Mouse (Mus musculus) gastrocnemius, postnatal 4 days (tissue): ENCODE data around the gene Zfp423. TPM values are rescaled to one million over a fixed set of nuclear protein-coding genes. Genes with fewer than 3 reads are reported as not detected.

Source experiments
- DNase-seq, 2 experiments: peaks; one replicate each; pipeline ENCODE4 v3.0.0; 2021 to 2022; ENCODE audit warnings: low spot score in 2 of 2, mixed read lengths in 2 of 2
- total RNA-seq, 2 experiments: library from RNA; stranded (reverse); gene quantifications; 2 replicates each; pipeline ENCODE4 v1.2.3; 2021

The Zfp423 gene
- total RNA-seq, 2 experiments from 2014 or later = 31.4 to 36.4 TPM

DNA sequence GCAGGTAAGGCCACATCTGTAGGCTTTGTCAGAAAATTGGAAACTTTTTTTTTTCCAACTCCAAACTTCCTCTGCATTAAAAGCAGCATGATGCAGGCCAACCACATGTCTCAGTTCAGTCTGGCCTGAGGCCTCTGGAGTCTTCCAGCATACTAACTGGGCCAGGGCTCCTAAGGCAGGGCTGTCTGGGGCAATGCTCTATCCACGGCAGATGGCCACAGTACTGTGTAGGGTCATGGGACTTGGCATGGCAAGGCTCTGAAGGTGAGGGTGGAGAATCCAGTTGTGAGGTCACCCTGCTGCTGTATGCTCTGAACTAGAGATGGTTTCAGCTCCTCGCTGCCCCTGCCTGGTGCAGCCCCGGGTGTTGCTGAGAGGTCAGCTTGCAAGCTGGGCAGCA is 289.2 kb downstream of the Zfp423 start:
- DNase-seq = no peak

DNA sequence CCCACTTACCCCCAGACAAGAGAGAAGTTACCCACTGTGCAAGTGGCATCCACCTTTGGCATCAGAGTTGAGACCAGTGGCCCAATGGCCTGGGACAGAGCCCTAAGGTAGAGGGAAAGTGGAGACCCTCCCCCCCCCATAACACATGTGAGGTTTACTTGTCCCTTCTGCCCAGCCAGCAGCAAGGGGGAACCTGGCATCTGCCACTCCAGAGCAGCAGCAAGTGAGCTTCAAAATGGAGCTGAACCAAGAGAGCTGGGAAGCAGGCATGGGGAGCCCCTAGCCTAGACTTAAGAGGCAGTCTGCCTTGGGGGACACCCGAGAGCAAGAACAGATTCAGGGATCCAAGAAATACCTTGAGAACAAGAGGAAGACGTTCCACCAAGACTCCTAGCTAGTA is 290.7 kb downstream of the Zfp423 start:
- DNase-seq = no peak

DNA sequence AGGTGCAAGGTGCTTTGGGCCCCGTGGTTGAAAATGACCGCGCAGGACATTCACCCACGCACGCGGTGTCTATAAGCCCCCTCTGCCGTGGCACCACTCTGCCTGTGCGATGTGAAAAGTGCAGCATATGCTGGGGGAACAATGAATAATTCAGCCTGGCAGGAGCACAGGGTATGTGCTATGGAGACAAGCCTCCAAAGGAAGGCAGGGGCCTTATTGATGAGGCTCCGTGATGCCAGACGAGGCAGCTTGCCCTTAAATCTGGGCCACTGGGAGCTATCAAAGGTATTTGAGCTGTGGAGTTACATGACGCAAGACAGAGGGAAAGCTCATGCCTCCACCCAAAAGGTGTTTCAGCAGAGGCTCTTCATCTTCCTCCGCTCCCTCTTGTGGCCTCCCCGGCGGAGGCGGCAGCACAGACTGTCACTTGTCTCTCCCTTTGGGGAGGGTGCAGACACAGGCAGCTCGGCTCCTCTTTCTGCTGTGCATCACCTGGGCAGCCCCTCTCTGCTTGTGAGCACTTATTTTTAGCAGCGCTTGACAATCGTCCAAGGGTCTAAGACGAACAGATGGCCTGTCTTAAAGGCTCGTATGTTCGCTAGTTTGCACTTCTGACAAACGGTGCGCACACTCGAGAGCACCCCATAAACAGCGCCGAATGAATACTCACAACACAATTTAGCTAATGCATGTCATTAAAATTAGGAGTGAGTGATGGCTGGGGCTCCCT is 291.3 kb downstream of the Zfp423 start:
- no peak for DNase-seq

DNA sequence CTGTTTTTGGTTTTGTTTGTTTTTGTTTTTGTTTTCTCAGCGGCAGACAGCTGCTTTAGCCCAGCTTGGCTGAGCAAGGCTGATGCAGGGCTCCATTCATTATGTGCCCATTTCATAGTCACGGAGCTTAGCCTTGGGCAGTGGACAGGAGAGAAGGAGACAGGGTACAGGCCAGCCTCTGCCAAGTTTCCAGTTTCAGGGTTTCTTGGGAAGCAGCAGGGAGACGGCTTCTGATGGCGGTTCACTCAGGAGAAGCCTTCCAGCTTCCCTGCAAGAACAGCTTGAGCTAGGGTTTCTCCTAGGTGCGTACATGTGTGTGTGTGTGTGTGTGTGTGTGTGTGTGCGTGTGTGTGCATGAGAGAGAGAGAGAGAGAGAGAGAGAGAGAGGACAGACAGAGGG is 292.1 kb downstream of the Zfp423 start:
- DNase-seq = no peak

DNA sequence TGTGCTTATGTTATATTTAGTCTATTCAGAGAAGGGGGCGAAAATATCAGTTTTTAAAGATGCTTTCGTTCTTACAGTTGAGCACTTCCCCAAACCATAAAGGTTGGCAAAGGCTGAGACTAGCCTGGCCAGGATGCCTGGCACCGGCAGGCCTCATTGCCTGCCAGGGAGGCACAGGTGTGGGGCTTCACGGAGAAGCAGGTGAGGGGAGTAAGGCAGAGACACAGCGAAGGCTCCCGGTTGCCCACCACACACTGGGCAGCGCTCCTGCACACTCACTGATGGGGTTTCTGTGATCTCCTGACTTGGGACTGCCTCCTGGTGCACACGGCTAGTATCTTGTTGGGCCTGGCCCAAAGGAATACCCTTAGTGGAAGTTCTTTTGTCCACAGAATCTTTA is 294.1 kb downstream of the Zfp423 start:
- DNase-seq = no peak

DNA sequence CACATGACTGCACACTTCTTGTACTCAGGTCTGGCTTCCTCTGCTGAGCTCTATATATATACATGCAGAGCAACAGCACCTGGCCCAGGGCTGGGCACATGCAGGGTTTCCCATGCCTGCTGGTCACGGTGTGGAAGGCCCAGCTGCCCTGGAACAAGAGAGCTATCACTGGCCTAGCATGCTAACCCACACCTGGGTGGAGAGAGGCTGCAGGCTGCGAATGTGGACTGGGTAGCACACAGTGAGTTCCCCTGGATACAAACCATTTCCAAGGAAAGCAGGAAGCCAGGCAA is 295.2 kb downstream of the Zfp423 start:
- no peak for DNase-seq

DNA sequence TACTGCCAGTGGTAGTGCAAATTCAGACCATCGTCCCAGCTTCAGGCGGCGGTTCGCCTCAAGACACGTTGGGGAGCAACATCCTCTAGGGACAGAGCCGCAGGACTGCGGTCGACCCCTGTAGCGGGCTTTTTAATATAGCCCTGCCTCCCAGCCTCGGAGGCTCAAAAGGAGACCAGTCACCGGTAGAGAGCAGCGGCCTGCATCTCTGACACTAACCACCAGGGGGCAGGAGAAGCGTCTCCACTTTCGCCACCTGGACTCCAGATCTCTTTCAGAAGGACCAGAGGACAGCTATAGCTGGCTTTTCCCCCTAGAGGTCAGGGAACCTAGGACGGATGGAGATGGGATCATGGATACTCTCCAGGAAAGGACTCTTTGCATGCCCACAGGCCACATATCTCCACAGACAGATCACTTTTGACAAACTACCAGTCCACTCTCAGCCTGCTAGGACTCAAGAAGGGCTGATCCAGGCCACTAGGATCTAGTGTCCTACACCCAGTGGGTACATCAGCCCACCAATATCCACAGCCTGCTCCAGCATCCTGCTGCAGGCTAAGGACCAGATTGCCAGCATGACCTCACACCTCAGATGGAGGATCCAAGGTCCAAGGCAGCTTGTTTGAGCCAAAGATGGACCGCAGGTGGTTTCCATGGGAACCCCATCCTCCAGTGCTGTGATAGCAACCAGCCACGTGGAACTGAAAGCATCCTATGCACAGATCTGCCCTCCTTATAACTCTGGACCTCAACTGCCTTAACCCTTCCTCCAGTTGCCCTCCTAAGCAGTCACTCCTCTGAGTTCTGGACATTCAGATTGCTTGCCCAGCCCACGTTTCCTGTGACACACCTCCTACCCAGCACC is 295.8 kb downstream of the Zfp423 start:
- DNase-seq = peak; percentile 80 to 89

DNA sequence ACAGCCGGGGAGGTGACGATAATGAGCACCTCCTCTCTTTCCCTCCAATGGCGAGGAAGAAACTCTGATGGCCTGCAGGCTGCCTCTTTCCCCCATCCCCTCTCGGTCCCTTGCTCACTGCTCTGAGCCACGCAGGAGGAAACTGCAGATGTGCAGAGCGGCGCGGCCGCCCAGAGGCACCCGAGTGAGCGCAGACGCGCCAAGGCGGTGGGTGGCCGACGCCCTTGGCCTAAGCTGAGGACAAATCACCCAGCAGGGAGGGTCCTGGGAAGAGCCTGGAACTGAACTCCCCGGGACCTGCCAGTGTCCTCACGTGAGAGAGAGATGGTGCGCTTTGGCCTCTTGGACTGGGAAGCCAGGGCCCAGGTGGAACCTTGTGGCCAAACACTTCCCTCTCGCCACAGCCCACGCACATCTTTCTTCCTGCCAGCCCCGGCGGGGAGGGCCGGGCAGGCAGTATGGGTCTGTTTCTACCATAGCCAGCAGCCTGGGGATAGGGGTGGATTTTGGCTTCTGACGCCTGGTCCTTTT is 296.5 kb downstream of the Zfp423 start:
- peak; percentile 56 to 71 for DNase-seq

DNA sequence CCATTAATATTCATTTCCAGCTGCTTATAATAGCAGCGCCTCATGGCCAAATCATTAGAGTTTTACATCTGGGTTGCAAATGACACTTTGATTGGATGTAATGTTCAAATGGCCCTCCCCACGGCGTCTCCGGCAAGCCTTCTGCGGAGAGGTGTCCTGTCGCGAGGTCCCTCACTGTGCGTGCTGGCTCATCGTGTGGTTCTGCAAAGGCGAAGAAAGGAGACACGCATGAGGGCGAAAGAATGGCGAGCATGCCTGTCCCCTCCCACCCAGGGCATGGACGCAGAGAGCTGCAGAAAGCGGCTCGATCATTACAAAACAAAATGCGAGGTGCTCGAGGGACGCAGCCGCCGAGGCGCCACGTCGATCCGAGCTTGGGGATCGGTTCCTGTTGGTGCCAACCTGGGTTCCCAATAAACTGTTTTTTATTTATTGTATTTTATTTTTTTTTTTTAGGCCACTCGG is 297.1 kb downstream of the Zfp423 start:
- DNase-seq = peak in 1 of 2 experiments; percentile 35

DNA sequence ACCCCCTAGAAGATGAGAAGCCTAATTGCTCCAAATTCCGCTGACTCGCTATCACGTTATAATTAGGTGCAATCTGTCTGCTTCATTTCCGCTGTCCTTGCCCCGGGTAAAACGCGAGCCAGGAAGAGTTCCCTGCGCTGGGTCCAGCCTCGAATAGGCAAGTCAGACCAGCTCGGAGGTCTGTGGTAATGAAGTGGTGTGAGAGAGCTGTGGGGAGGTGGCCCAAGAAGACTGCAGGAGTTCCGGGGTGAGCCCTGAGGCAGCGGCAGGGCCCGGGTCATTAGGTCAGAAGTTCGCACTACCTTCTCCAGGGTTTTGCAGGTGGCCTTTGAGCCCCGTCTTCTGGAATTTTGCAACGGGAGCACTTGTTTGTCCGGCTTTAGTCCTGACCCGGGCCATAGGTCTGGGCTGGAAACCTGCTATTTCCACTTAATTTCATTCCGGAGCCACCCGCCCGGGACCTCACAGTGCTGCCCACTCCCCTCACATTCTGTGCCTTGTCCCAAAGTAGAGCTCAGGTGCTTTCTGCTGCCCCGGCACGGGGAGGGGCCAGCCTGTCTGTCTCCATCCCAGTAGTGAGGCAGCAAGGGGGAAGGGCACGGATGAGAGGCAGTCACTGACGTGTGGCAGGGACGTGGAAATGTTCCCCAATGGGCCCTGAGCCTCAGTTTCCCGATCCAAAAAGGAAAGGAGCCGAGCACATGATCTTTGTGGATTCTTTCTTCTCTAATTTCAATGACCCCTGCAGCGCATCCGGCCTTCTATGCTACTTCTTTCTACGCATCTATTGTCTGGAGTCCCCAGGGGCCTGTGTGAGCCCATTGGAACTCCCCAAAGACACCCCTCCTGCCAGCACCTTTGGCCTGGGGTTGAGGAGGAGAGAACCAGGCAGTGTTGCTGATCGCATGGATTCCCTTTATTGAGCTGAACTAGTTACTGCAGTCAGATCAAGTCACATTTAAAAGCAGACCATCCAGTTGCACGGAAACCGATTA is 298.2 kb downstream of the Zfp423 start:
- DNase-seq = no peak

DNA sequence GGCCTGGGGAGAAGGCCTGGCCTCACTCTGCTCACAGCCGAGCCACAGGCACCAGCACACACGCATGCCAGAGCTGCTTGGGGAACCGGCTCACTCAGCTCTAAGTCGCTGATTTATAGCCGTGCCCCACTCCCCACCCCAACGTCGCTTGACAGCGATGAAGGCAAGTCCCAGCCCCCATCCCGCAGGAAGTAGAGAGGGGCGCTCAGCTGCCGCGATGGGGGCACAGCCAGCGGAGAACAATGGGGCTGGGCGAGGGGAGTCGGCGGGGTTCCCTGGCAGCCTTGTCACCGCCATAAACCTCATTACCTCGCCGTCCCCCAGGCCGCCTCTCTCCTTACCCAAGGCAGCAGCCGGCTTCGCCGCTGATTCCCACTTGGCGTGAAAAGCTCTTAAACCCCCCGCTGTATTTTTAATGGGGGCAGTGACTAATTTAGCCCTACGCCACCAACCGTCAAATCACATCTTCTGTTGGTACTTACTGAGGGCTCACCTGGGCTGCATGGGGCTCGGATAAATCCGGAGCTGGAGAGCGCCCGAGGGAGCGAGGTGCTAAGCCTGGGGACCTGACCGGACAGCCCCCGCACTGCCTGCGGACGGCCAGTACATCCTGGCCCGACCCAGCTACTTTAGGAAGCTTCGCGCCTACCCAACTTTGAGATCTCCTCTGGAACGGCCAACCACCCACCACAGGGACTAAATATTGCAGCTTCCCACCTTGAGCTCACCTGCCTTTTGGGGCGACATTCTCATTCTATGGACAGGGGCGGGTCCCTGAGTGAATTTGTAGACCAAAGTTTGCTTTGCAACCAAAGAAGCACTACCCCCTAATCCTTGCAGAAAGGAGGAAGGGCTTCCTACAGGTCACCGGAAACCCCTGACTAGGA is 299.1 kb downstream of the Zfp423 start:
- no peak for DNase-seq

DNA sequence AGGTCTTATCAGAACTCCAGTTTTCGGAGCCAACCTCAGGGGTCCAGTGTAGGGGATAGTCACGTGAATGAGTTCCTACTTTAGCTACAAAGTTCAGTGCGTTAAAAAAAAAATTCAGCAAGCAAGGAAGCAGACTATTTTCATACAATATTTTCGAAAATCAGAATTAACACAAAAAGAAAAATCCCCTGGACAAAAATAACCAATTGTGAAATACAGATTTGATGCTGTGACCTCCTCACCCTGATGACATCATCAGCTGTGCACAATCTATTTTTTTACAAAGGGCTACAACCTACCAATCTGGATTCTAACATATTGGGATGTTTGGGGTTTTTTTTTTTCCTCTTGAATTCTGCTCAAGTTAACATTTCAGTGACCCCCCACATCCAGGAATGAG is 301.9 kb downstream of the Zfp423 start:
- no peak for DNase-seq

DNA sequence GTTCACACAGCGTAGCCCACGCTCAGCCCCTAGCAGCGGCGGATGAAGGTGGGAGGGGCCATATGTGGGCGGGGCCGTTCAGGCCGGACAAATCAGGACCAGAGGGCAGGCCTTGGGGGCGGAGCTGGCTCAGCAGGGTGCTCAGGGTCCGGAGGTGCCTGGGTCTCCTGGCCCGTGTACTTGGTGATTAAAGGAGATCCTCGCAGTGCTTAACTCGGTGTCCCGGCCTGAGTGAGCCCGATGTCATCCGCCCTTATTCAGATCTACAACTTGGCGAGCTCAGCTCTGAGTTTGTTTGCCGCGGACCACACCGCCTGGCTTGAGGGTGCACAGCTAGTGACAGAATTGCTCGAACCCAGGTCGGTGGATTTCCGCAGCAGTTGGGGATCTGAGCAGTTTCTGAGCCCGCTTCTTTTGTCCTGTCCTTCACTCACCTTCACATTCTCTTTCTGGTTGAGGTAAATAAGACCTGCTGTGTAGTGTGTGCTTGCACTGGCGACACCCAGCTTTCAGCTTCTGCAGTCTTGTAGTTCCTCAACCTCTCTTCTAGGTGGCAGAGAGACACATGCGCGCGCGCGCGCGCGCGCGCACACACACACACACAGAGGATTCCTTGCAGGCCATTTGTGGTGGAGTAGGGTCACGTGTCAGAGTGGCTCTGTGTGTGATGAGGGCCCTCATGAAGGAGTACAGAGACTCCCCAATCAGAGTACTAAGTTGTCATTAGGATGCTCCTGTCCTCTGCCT is 302.7 kb downstream of the Zfp423 start:
- peak; percentile 64 to 86 for DNase-seq

DNA sequence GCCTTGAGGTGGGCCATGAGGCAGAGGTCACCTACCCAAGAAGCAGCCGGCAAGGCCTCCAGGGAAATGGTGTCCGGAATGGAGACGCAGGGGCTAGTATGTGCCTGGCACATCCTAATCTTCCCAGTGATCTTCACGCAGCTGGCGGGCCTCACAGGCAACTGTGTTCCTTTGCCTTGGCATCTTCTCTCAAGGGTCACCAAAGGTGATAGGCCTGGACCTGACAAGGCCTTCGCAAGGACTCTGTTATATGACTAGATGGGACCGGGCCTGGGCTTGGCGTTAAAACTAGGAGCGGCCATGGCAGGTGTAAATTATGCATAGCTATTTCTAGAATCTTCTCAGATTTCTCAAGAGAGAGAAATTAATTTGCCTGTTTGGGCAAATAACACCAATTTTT is 303.4 kb downstream of the Zfp423 start:
- no peak for DNase-seq

DNA sequence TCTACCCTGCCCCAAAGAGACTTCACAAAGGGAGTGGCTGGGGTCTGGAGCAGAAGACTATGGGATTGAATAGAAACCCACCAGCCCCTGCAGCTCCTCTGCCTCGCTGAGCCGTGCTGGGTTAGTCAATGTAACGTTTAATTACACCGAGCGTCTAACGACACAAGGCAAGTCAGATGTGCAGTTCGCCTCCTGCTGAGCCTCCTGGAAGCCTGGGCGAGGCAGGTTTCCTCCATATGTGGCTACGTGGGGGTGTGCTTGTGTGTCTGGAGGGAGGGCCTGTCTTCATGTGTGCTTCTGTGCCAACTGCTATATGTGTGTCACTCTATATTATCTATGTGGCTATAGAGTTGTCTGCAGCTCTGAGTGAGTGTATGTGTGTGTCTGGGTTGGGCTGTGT is 311.6 kb downstream of the Zfp423 start:
- DNase-seq = no peak

DNA sequence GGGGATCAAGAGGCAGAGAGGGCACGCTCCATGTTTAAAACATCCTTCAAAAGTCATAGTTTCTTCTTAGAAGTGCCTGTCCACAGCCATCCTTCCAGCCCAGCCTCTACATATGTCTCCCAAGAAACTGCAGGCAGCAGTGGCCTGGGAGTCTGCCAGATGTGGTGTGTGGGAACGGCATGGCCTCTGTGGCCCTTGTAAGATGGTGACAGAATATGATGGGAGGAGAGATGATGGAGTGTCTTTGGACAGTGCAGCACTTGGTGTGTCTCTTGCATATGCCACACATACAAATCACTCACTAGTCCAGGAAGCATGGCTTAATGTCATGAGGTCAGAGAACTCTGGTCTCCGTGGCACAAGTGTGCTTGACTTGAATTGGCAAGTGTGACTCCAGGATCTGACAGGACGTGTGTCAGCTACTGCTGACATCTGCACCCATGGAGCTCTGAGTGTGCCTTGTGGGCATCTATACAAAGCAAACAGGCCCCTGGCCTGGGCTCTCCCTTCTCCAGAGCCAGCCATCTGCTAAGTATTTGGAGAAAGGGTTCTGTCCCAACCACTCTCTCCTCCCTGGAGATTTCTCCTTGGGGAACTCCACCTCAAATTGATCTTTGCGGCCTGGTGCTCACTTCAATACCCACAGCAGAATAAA is 313.4 kb downstream of the Zfp423 start:
- DNase-seq = no peak

DNA sequence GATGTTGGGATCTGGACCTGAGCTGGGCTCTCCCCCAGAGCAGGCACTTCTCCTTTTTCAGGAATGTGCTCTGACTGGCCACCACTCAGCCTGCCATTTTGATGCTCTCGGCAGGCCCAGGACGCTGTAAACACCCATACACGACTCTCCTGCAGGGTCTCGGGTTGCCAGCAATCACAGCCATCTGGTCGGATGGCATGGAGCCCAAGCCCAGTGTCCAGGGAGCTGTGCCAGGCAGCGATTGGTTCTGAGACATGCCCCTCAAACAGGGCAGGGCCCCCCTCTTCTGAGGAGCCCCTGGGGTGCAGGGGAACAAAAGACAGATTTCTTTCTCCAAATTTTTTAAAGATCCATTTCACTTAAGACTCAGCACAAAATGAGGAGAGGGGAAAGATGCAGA is 314.0 kb downstream of the Zfp423 start:
- DNase-seq = no peak

DNA sequence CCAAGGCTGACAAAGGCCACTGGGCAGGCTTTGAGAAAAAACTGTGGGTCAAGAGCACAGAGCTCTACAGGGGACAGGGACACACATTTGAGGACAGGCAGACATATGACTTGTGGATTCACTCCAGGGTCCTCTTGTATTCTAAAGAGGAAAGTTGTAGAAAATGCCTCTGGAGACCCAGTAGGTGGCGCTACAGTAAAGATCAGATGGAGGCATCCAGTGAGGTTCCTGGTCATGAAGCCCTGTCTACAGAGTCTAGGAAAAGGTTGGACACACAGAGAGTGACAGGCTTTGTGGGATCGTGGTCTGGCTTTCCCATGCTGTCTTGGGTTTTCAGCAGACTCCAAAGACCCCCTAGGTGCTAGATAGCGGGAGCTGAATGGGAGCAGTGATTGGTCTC is 318.5 kb downstream of the Zfp423 start:
- peak in 1 of 2 experiments; percentile 38 for DNase-seq

DNA sequence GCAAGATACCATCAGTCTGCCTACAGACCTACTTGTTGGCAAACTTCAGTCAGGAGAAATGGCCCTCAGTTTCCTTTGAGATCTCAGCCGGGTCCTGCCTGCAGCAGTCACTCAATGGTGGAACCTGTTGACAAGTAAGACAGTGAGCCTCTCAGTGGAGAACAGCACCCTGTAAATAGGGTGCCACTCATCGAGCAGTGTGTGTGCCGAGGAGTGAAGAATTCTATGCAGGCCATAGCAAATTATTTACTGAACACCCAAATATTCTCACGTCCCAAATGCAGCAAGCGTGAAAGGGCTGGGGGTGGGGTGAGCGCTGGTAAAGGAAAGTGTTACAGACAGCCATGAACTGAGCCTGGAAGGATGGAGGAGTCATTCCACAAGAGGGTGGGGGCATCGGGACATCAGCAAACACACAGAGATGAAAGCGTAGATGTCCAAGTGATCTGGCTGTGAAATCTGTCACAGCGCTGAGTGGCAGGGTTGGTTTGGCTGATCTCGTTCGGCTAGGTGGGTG is 323.1 kb downstream of the Zfp423 start:
- no peak for DNase-seq
